Mouse (Mus musculus) kidney, postnatal 10 days (tissue): ENCODE measurements around the gene Ap2b1.
A peak's percentile ranks its signal among the peaks of the same experiment; 100 is the strongest.
"Not testable (repeated sequence)": the region's sequence is repeated elsewhere in the genome, so short reads cannot be mapped to it uniquely, and the experiment has no call there.

Source experiments
- DNase-seq: peaks from one replicate; pipeline ENCODE4 v3.0.0; 2021; ENCODE audit warnings: mixed read lengths

Ap2b1 gene

DNA sequence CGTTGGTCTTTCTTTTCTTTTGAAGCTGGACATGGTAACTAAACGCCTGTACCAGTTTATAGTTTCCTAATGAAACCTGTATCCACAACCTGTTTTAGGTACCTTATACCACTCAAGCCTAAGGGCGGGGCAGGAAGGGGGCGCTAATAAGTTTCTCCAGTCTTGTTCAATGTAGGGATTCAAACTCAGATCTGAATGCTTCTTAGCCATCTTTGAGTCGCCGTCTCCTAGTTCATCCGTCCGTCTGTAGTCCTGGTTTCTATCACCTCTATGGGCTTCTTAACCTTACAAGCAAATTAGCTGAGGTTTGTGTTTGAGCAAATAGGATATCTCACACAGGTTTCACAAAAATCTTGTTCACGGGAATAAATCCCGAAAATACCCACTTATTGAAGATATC is 3.3 kb downstream of the Ap2b1 start:
- DNase-seq: peak; percentile 36

- peak; percentile 98 for DNase-seq
These were observed 3.9 kb downstream of the Ap2b1 start, which contains the start of gene Pex12 for GRCm38 (mm10) chr11:83302526-83303251. Gene Pex12, minus strand, starts transcription at chr11:83302586.

DNA sequence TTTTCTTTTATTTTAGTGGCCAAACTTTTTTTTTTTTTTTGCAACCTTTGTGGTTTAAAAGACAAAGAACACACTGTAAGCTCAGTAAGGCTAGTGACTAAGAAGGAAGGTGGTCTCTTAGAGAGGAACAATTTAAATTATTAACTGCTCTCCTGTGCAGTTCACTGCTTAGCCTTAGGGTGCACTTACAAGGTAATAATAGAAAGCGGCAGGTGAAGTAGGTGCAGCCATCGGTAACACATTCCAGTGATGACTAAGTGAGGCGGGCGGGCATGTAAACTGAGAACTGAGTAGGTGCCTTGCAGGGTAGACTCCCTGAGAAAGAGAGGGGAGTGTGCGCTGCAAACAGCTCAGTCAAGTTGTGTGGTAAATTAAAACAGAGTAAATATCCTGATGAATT is 4.9 kb downstream of the Ap2b1 start:
- DNase-seq: peak; percentile 35

GRCm38 (mm10) chr11:83304485-83304884 is 5.7 kb downstream of the Ap2b1 start:
- no peak for DNase-seq

- no peak for DNase-seq
These were observed 8.0 kb downstream of the Ap2b1 start for GRCm38 (mm10) chr11:83306700-83307253.

- no peak for DNase-seq
These were observed 13.6 kb downstream of the Ap2b1 start for GRCm38 (mm10) chr11:83312471-83312870.

DNA sequence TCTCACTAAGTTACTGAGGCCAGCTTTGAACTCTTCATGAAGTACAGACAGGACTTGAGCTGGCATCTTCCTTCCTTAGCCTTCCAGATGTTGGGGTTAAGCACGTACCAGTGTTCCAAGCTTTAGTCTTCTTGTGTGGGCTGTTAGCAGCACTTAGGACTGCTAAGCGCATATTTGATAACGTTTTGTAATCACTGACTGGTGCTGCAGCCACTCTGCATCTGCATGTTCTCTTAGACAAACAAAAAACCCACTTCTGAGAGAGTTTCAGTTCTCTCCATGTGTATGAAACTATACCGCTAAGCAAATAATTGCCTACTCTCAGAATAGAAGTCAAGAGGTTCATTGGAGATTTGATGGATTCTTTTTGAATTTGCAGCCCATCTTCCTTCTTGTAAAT is 20.2 kb downstream of the Ap2b1 start:
- DNase-seq: no peak

DNA sequence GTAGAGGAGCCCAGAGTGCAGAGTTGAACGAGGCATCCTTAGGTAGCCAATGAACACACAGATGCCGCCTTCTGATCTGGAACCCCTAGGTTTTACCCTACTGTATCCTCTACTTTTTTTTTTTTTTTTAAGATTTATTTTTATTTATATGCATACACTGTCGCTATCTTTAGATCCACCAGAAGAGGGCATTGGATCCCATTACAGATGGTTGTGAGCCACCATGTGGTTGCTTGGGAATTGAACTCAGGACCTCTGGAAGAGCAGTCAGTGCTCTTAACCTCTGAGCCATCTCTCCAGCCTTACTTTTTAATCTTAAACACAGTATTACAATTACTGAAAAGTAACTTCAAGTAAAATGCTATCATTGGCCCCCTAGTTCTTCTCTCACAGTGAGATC is 27.9 kb downstream of the Ap2b1 start:
- DNase-seq: not testable (repeated sequence)

DNA sequence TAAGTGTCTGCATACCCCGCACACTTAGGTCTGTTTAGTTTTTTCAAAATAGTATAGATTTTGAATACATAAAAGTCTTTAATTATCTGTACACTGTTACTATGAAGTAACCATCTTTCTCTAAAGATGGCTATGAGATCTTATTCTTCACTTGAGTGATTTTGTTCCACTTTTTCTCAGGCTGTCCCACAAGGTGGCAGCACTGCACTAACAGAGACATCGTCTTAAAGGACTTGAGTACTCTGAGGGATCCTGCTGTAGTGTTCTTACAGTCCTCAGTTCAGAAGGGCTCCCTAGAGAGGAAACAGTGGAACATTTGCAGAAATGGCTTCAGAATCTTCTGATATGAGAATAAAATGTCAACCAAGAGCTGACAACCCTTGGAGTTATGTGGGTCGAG is 28.6 kb downstream of the Ap2b1 start:
- DNase-seq: peak; percentile 77

DNA sequence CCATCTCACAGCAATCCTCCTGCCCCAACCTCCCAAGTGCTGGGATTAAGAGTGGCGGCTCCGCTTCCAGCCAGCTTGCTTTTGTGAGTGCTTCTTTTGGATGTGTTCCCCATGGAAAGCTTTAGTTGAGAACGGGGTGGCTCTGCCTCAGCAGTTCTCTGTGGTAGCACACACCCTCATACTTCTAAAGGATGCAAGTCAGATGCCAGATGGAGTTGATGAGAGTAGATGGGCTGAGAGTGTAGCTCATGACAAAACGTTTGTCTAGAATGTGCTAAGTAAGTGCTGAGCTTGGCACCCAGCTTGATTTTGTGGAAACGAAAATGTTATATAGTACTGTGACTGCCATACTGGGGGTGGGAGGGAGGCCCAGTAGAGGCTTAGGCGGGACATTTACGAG is 37.0 kb downstream of the Ap2b1 start:
- DNase-seq: no peak

GRCm38 (mm10) chr11:83339705-83340104 is 40.9 kb downstream of the Ap2b1 start:
- no peak for DNase-seq

DNA sequence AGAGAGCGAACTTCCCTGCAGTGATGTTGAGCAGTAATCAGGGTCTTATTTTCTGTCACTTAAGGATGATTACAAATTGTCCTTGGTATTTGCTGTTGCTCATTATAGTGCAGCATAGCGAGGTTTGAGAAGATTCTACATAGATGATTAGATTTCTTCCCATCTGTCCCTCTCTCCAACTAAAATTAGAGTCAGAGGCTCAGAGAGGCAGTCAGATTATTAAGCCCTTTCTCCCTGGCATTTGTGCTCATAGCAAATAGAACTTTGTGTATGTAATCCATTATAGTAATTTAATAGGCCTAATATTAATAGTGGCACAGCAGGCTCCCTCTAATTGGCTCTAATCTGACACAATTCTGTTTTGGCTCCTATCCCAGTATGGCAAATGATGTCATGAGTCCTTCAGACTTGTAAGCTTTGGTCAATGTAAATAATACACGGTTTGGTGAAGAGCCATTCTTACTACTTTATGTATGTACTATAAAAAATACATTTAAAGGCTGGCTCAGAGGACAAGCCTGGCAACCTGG is 43.0 kb downstream of the Ap2b1 start:
- DNase-seq: no peak

DNA sequence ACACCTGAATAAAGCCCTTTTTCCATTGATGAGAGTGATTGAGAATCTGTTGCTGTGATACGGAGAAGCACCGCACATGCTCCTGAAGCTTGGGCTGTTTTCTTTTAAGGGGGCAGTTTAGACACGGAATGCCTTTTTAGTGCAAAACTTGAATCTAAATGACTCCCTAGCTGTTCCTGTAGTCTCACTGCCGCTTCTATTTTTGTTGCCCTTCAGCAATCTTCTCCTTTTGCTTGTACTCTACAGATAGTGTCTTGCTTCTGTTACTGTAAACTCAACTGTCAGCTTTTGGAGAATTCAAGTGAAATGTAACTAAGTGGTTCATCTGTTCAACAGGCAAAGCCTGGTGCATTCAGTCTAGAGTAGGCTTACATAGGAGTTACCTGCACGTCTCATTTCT is 56.6 kb downstream of the Ap2b1 start:
- no peak for DNase-seq

DNA sequence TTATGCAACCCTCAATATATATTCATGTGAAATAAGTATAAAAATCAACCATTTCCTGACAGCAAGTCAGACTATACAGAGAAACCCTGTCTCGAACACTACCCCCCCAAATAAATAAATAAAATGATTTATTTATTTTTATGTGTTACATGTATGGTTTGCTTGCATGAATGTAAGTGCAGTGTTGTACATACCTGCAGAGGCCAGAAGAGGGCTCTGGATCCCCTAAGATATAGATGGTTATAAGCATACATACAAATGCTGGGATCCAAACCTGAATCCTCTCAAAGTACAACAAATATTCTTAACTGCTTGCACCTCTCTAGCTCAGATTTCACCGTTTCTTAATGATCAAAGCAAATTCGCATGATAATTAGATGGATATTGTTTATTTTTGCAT is 58.6 kb downstream of the Ap2b1 start:
- DNase-seq: peak; percentile 45

DNA sequence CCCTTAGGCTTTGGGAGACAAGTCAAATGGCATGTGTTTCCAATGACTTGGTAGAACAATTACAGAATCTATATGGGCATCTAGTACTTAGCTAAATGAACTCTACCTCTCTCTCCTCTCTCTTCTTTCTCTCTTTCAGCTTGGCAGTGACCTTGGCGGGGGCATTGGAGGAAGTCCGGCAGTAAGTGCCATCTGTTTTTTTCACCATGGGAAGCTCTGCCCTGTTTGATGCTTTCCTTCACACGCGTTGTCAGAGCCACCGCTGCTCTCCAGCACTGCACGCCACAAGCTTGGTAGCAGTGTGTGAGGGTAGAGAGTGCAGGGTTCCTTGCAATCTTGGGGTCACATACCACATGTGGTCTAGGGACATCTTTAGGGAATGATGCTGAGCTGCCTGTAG is 65.8 kb downstream of the Ap2b1 start:
- no peak for DNase-seq

- no peak for DNase-seq
These were observed 72.4 kb downstream of the Ap2b1 start for GRCm38 (mm10) chr11:83371267-83371666.

- DNase-seq: no peak
These were observed 81.0 kb downstream of the Ap2b1 start for GRCm38 (mm10) chr11:83379745-83380341.

DNA sequence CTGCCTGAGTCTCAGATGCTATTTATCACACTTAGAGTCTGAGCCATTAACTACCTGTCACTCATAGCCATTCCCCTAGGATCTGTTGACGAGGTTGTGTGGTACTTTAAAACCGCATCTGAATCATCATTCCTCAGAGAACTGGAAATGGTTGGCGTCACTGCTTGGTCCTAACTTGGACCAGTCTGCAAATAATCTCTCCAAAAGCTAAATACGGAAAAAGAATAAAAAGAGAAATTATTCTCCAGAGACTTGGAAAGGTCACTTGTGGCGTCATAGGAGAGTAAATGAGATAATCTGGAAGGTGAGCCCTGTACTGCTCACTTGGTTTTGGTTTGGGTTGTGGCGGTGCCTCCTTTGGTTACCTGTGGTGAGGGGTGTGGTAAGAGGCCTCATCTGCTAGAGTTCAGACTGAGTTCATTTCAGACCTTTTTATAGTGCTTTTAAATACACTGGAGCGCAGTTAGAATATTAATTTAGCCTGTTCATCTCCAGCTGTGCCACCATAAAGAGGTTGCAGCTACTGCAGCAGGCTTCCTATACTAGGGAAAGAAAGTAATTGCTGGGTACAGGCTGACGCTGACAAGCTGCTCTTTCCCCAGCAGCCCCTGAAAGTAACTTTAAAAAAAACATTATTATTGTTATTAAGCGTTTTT is 84.2 kb downstream of the Ap2b1 start:
- no peak for DNase-seq

- DNase-seq: no peak
These were observed 84.7 kb downstream of the Ap2b1 start for GRCm38 (mm10) chr11:83383532-83383887.

DNA sequence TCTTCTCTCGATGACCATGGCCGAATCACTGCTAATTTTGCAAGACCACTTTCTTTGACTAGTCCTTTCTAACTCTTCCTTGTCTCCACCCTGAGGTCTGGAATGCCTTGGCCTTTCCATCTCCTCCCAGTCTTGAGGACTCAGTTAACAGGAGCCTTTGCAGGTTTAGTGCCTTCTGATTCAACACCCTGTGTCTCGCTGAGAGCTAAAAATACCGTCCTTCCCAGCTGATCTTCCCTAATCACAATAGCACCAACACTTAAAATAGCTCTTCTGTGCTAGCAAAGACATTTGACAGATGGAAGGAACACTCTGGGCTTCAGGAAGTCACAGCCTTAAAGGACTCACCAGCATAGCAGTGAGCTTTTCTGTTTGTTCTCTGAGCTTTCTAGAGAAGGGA is 94.2 kb downstream of the Ap2b1 start:
- no peak for DNase-seq

DNA sequence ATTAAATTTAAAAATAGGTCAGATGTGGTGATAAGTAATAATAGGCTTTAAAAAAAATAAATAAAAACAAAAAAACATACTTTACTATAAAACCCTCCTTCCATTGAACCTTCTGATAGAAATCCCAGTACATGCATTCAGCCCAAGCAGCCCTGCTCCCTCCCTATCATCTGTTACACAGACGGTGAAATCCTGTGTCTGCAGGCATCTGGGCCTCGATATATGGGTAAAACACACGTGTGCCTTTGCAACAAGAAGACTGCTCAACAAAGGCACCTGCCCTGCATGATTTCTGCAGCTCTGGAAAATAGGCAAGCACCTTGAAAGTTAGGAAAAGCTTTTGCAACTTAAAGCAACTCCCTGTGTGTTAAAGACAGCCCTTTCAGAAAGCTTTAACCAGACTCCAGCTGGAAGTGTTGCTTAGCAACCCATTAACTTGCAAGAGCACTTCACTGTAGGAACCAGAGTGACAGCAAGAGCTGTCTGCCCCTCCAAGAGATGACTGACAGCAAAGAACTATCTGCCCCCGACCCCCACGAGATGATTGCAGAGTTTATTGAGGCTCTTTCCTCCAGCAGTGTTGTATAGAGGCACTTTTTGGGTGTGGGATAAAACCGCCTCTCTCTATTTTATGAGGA is 96.1 kb downstream of the Ap2b1 start:
- DNase-seq: no peak

- no peak for DNase-seq
These were observed 98.8 kb downstream of the Ap2b1 start for GRCm38 (mm10) chr11:83397626-83398025.

DNA sequence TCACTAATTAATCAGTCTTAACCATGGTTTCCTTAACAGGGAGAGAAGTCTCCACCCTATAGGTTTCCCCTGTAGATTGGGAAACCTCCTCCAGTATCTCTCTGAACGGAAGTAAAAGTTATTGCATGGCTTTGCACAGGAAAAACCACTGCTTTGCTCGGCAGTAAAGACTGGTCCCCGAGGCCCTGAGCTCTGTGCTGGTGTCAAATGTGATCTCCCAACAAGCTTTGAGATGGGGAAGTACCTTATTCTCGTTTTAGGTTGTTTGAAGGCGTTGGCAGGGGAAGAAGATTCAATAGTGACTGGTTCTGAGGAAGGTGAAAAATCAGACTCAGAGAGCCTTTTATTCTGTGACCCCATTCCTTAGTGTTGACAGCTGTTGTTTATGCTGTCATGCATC is 99.9 kb downstream of the Ap2b1 start:
- DNase-seq: no peak
